Comparison of ENCODE assay signal across 22 mouse cellular contexts in genomic region chr1:74524746-74525145, GRCm38 (mm10). TPM values are rescaled to one million over a fixed set of nuclear protein-coding genes. Genes with fewer than 3 reads are reported as not detected.
A peak's percentile ranks its signal among the peaks of the same experiment; 100 is the strongest.
DNase-seq lines count a peak whose midpoint lies in the region; ATAC-seq lines count a peak whose summit lies in the region.
"Had no signal": no experiment of that assay in that cellular context is flagged by ENCODE, and none has a peak within 500 bp of the region (broad histone marks: within the 10 kb centered on the region; RNA-seq: fewer than 3 reads in every experiment).

No protein-coding gene starts in this region.

- no peak overlapping the region for H3K4me2 ChIP-seq in kidney, embryonic 14.5 days (replicated peaks; ENCODE audit: low read depth, low read length)
- H3K4me2 ChIP-seq: embryonic facial prominence, embryonic 13.5 days; embryonic facial prominence, embryonic 15.5 days; forebrain, embryonic 12.5 days had no signal

- no peaks in the 10 kb centered on the region for H3K4me1 ChIP-seq in kidney, embryonic 14.5 days (ENCODE audit: control insufficient read depth, insufficient read depth, low read length)
- H3K4me1 ChIP-seq: embryonic facial prominence, embryonic 13.5 days; embryonic facial prominence, embryonic 15.5 days; forebrain, embryonic 10.5 days; forebrain, embryonic 12.5 days had no signal

- H3K27me3 ChIP-seq in kidney, embryonic 14.5 days (ENCODE audit: control insufficient read depth, insufficient read depth, low read length), result no peaks in the 10 kb centered on the region
- H3K27me3 ChIP-seq: embryonic facial prominence, embryonic 13.5 days; embryonic facial prominence, embryonic 15.5 days; forebrain, embryonic 12.5 days had no signal

- no peak overlapping the region for H3K4me3 ChIP-seq in kidney, embryonic 14.5 days (ENCODE audit: low read length)
- H3K4me3 ChIP-seq: embryonic facial prominence, embryonic 13.5 days; embryonic facial prominence, embryonic 15.5 days; erythroblast, embryonic 14.5 days; forebrain, embryonic 10.5 days; forebrain, embryonic 12.5 days had no signal

- no peak overlapping the region for H3K9ac ChIP-seq in kidney, embryonic 14.5 days (ENCODE audit: low read depth, low read length)
- H3K9ac ChIP-seq: embryonic facial prominence, embryonic 13.5 days; embryonic facial prominence, embryonic 15.5 days; forebrain, embryonic 12.5 days had no signal

- DNase-seq in kidney, adult 11 months, result peak; percentile 41
- DNase-seq in kidney, postnatal 10 days, result no peak
- peak; percentile 26 to 43 for DNase-seq in kidney, adult 8-10 months
- DNase-seq in kidney, postnatal 36 days, result peak; percentile 27 to 43
- DNase-seq in kidney, postnatal 14 days, result no peak
- DNase-seq: adrenal gland, adult 2 months; adrenal gland, postnatal 10 days; adrenal gland, postnatal 25 days; cerebellum, adult 11 months; cerebellum, adult 18-20 months; cerebellum, adult 8-10 months; cerebellum, adult 9-11 months; cerebellum, postnatal 14 days; cerebellum, postnatal 36 days; embryo, embryonic 11 days had no signal

- H3K27ac ChIP-seq in kidney, embryonic 14.5 days (ENCODE audit: low read depth, low read length), result no peak overlapping the region
- H3K27ac ChIP-seq: embryonic facial prominence, embryonic 13.5 days; embryonic facial prominence, embryonic 15.5 days; forebrain, embryonic 10.5 days; forebrain, embryonic 12.5 days had no signal

- peaks cover 86% of the 10 kb centered on the region for H3K36me3 ChIP-seq in kidney, embryonic 14.5 days (ENCODE audit: control insufficient read depth, insufficient read depth, low read length)

- ATAC-seq in kidney, embryonic 14.5 days (ENCODE audit: low FRiP score, low TSS enrichment), result no peak
- ATAC-seq: forebrain, embryonic 14.5 days had no signal

- no peaks in the 10 kb centered on the region for H3K9me3 ChIP-seq in kidney, embryonic 14.5 days (ENCODE audit: control insufficient read depth, low read length)
- H3K9me3 ChIP-seq: embryonic facial prominence, embryonic 13.5 days; embryonic facial prominence, embryonic 15.5 days; forebrain, embryonic 10.5 days; forebrain, embryonic 12.5 days had no signal

- 92% methylated on average over 4 of the region's 4 CpGs for WGBS in kidney, embryonic 14.5 days

RNA-seq across cellular contexts. Expression of gene Plcd4, which starts 17.9 kb away (rescaled TPM):
- 1.0 and 1.2 TPM in 2 replicates for polyA plus RNA-seq in kidney, embryonic 14.5 days (2014; fragmentation: Nextera tagmentation; extraction: Ambion mirVana)
- polyA plus RNA-seq: erythroblast, embryonic 14.5 days had no signal

RNA-seq across cellular contexts. Expression of gene Cnot9, which starts 18.9 kb away (rescaled TPM):
- 76.1 and 92.9 TPM in 2 replicates for polyA plus RNA-seq in kidney, embryonic 14.5 days (2014; fragmentation: Nextera tagmentation; extraction: Ambion mirVana)

RNA-seq across cellular contexts. Expression of gene Usp37, which starts 19.3 kb away (rescaled TPM):
- 31.9 and 43.9 TPM in 2 replicates for polyA plus RNA-seq in kidney, embryonic 14.5 days (2014; fragmentation: Nextera tagmentation; extraction: Ambion mirVana)

Comparison
In these comparisons a context has a peak if more than half of its experiments do, and no peak if none do; other contexts are left out.
1. DNase-seq: peak in kidney, adult 11 months (single experiment), kidney, adult 8-10 months (2 of 2) and kidney, postnatal 36 days (2 of 2); none in kidney, postnatal 10 days (single experiment) and kidney, postnatal 14 days (single experiment).